Mouse (Mus musculus) urinary bladder, postnatal 14 days (tissue): ENCODE measurements at regions not wholly inside any gene's neighbourhood (a gene's known extent, or its start where the extent isn't known, plus 50 kb on each side); places are given as distances from the start of the nearest gene placed in this dataset.

ENCODE experiments used
- DNase-seq: peaks from one replicate; pipeline ENCODE4 v3.0.0; 2021; ENCODE audit warnings: low spot score

GRCm38 (mm10) chr9:103924641-103925040, 77.7 kb upstream of the Nphp3 start:
- DNase-seq: no peak

DNA sequence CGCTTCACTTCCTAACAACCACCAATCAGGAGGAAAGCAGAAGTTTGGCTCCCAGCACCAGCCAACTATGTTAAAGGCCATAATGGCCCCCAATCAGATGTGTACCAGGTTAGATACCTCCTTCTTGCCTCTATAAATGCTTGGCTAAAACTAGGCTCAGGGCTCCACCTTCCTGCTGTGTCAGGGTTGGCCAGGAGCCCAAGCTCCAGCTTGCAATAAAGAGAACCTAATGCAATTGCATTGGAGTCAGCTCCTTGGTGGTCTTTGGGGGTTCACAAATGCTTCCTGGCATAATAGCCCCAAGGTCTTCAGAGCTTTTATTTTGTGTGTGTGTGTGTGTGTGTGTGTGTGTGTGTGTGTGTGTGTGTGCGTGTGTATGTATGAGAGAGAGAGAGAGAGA, 76.9 kb upstream of the Nphp3 start:
- DNase-seq: no peak

GRCm38 (mm10) chr9:103928744-103929527, 73.4 kb upstream of the Nphp3 start:
- no peak for DNase-seq

GRCm38 (mm10) chr9:103938070-103938469, 64.3 kb upstream of the Nphp3 start:
- no peak for DNase-seq

DNA sequence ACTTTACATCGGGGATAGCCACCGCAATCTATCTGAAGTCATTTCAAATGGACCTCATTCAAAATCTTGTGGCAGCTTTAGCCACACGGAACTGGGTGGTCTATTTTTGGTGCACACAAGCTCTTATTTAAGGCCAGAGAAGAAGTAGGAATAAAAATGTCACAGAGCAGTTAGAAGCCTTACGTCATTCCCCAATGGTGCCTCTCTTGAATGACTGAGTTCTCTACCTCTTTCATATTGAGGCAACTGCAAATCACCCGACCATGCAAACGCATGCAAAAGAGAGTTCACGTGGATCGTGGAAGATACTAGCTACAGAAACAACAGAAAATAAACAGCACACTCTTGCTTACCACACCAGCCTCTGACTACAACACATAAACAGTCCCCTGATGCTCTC, 62.3 kb upstream of the Nphp3 start:
- DNase-seq: no peak

- no peak for DNase-seq
These were observed 61.8 kb upstream of the Nphp3 start for GRCm38 (mm10) chr9:103940506-103940905.

GRCm38 (mm10) chr9:103941176-103941900, 61.0 kb upstream of the Nphp3 start:
- no peak for DNase-seq

GRCm38 (mm10) chr9:103941901-103942260, 60.5 kb upstream of the Nphp3 start:
- no peak for DNase-seq

GRCm38 (mm10) chr9:103945406-103945805, 56.9 kb upstream of the Nphp3 start:
- no peak for DNase-seq

GRCm38 (mm10) chr9:103951799-103952198, 50.5 kb upstream of the Nphp3 start:
- DNase-seq: no peak
